In the genomic region with DNA sequence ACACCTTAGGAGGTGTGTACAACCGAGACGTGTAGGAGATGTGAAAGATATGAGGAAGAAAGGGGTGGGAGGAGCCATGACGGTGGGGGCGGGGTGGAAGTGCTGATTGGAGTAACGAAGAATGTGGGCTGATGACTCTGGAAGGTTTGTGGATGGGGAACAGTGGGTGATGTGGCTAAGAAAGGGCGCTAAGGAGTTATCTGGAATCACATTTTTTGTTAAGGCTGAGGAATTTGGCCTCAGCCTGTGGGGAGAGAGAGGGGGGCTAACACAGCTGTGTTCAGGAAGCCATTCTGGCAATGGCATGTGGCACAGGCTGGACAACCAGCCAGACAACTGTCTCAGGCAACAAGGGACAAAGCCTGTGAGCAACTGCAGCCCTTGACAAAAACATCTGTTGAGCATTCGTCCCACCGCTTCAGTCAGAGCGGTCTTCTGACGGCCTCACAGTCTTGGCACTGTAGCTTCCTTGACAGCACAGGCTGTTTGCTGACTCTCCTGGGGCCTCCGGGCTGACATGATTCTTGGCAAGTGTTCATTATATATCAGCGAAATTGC, we compare ENCODE assay signal across 8 mouse cellular contexts. TPM values are rescaled to one million over a fixed set of nuclear protein-coding genes. Genes with fewer than 3 reads are reported as not detected.
A peak's percentile ranks its signal among the peaks of the same experiment; 100 is the strongest.
DNase-seq lines count a peak whose midpoint lies in the region; ATAC-seq lines count a peak whose summit lies in the region.

No protein-coding gene starts in this region.

- no peak for ATAC-seq in forebrain, embryonic 12.5 days (ENCODE audit: low FRiP score)
- peak; percentile 62 for ATAC-seq in intestine, embryonic 16.5 days
- peak; percentile 64 for ATAC-seq in neutrophil, adult 5-6 weeks (ENCODE audit: extremely low read depth, insufficient number of reproducible peaks, low FRiP score, poor library complexity, severe bottlenecking)

- H3K27me3 ChIP-seq in forebrain, embryonic 10.5 days (ENCODE audit: poor library complexity, severe bottlenecking): no peaks in the 10 kb centered on the region
- H3K27me3 ChIP-seq in forebrain, embryonic 12.5 days: no peaks in the 10 kb centered on the region
- no peaks in the 10 kb centered on the region for H3K27me3 ChIP-seq in intestine, embryonic 16.5 days (replicated peaks; ENCODE audit: control insufficient read depth, insufficient read depth, low read length)

- 52% methylated on average over 12 of the region's 12 CpGs for WGBS in forebrain, embryonic 10.5 days
- 50% methylated on average over 12 of the region's 12 CpGs for WGBS in forebrain, embryonic 12.5 days
- WGBS in intestine, embryonic 16.5 days: 22% methylated on average over 12 of the region's 12 CpGs

- no peak overlapping the region for H3K4me2 ChIP-seq in forebrain, embryonic 12.5 days
- peak overlapping the region; percentile 15; the same call in 1 of the 2 replicates for H3K4me2 ChIP-seq in intestine, embryonic 16.5 days (ENCODE audit: low read depth, low read length)

- H3K27ac ChIP-seq in forebrain, embryonic 10.5 days: peak overlapping the region; percentile 62
- no peak overlapping the region for H3K27ac ChIP-seq in forebrain, embryonic 12.5 days
- H3K27ac ChIP-seq in intestine, embryonic 16.5 days (ENCODE audit: low read length): peak overlapping the region; percentile 66

- H3K4me3 ChIP-seq in forebrain, embryonic 10.5 days: no peak overlapping the region
- no peak overlapping the region for H3K4me3 ChIP-seq in forebrain, embryonic 12.5 days (replicated peaks)
- H3K4me3 ChIP-seq in intestine, embryonic 16.5 days (ENCODE audit: low read length): no peak overlapping the region

- DNase-seq in forebrain, embryonic 10.5 days (ENCODE audit: extremely low spot score, low spot score): peak; percentile 18
- DNase-seq in c-Kit-positive CD71-positive TER-119-positive erythroid progenitor cells, embryonic 14.5 days (ENCODE audit: low spot score): peak; percentile 47
- peak; percentile 79 to 88 for DNase-seq in heart, adult 18-20 months
- DNase-seq in lung, adult 18-20 months: peak; percentile 60 to 67
- DNase-seq in frontal cortex, postnatal 25 days (ENCODE audit: low spot score in 2 of 2): no peak

- no peak overlapping the region for H3K9ac ChIP-seq in forebrain, embryonic 12.5 days
- 0 out of 2 replicates have a peak overlapping the region, but pooled peaks have one; percentile 21 for H3K9ac ChIP-seq in intestine, embryonic 16.5 days (ENCODE audit: low read depth, low read length)

- H3K4me1 ChIP-seq in forebrain, embryonic 10.5 days: peaks cover 18% of the 10 kb centered on the region
- peaks cover 11% of the 10 kb centered on the region for H3K4me1 ChIP-seq in forebrain, embryonic 12.5 days
- peaks cover 26% of the 10 kb centered on the region for H3K4me1 ChIP-seq in intestine, embryonic 16.5 days (ENCODE audit: control insufficient read depth, insufficient read depth, low read length)

- no peaks in the 10 kb centered on the region for H3K9me3 ChIP-seq in forebrain, embryonic 10.5 days
- H3K9me3 ChIP-seq in forebrain, embryonic 12.5 days: no peaks in the 10 kb centered on the region
- H3K9me3 ChIP-seq in intestine, embryonic 16.5 days (ENCODE audit: control insufficient read depth, low read length): no peaks in the 10 kb centered on the region

- no peaks in the 10 kb centered on the region for H3K36me3 ChIP-seq in forebrain, embryonic 10.5 days (replicated peaks)
- no peaks in the 10 kb centered on the region for H3K36me3 ChIP-seq in forebrain, embryonic 12.5 days (replicated peaks)
- no peaks in the 10 kb centered on the region for H3K36me3 ChIP-seq in intestine, embryonic 16.5 days (ENCODE audit: control insufficient read depth, insufficient read depth, low read length)

RNA-seq across cellular contexts. Expression of a gene that starts 23.1 kb away (rescaled TPM):
- polyA plus RNA-seq in forebrain, embryonic 10.5 days (2016; fragmentation: Nextera tagmentation; extraction: Ambion mirVana): 20.1 TPM in 2 replicates
- 12.8 and 14.0 TPM in 2 replicates for polyA plus RNA-seq in forebrain, embryonic 12.5 days (2016; fragmentation: Nextera tagmentation; extraction: Ambion mirVana)
- 10 to 100 TPM; 58.2 to 59.1 TPM for total RNA-seq in heart, adult 18-20 months (2021)
- 26.6 and 27.3 TPM in 2 replicates for polyA plus RNA-seq in intestine, embryonic 16.5 days (2015; fragmentation: Nextera tagmentation; extraction: Ambion mirVana)
- total RNA-seq in neutrophil, adult 5-6 weeks (2017): 28.4 and 31.2 TPM in 2 replicates

RNA-seq across cellular contexts. Expression of a gene that starts 43.0 kb away (rescaled TPM):
- not detected in 2 replicates for polyA plus RNA-seq in forebrain, embryonic 10.5 days (2016; fragmentation: Nextera tagmentation; extraction: Ambion mirVana)
- not detected in 2 replicates for polyA plus RNA-seq in forebrain, embryonic 12.5 days (2016; fragmentation: Nextera tagmentation; extraction: Ambion mirVana)
- total RNA-seq in heart, adult 18-20 months (2021): not detected
- 539 and 560 TPM in 2 replicates for polyA plus RNA-seq in intestine, embryonic 16.5 days (2015; fragmentation: Nextera tagmentation; extraction: Ambion mirVana)
- not detected in 2 replicates for total RNA-seq in neutrophil, adult 5-6 weeks (2017)

Comparison
In these comparisons a context has a peak if more than half of its experiments do, and no peak if none do; other contexts are left out.
1. DNase-seq: peak in forebrain, embryonic 10.5 days (single experiment), c-Kit-positive CD71-positive TER-119-positive erythroid progenitor cells, embryonic 14.5 days (single experiment), heart, adult 18-20 months (2 of 2) and lung, adult 18-20 months (2 of 2); none in frontal cortex, postnatal 25 days (0 of 2).
2. RNA of a gene that starts 43.0 kb away (polyA plus RNA-seq): 539 to 560 TPM in intestine, embryonic 16.5 days; not detected in forebrain, embryonic 12.5 days and not detected in forebrain, embryonic 10.5 days; every median in the first group is over 100 times any median in the second.